Mouse (Mus musculus) forebrain, embryonic 14.5 days (tissue): ENCODE measurements around the gene Arsa. TPM values are rescaled to one million over a fixed set of nuclear protein-coding genes. Genes with fewer than 3 reads are reported as not detected.

Experiments
- ATAC-seq: fragments of 200-750 bp; cut with Nextera tagmentation; 2 replicates; pipeline ENCODE4 v1.8.0; 2017; ENCODE audit warnings: mild to moderate bottlenecking, moderate library complexity
- DNase-seq: peaks from one replicate; pipeline ENCODE4 v3.0.0-alpha.2; 2015; ENCODE audit warnings: low spot score
- H3K27ac ChIP-seq: fragments of 300-500 bp; sonication (generic); 2 replicates; pipeline ENCODE4 v1.5.1; 2014; ENCODE audit warnings: low read depth, mild to moderate bottlenecking, control low read depth, low read length, moderate library complexity
- H3K27me3 ChIP-seq: fragments of 300-500 bp; sonication (generic); replicated peaks from 2 replicates; pipeline ENCODE4 v1.6.1; 2014; ENCODE audit warnings: low read length, control low read depth, mixed read lengths; ENCODE audit not compliant: control insufficient read depth, insufficient read depth
- H3K36me3 ChIP-seq: fragments of 300-500 bp; sonication (generic); 2 replicates; pipeline ENCODE4 v1.6.1; 2014; ENCODE audit warnings: low read length, control low read depth; ENCODE audit not compliant: control insufficient read depth, insufficient read depth
- H3K4me1 ChIP-seq: fragments of 300-500 bp; sonication (generic); 2 replicates; pipeline ENCODE4 v1.6.1; 2014; ENCODE audit warnings: antibody characterized with exemption, low read length, control low read depth; ENCODE audit not compliant: control insufficient read depth, insufficient read depth
- H3K4me2 ChIP-seq: fragments of 300-500 bp; sonication (generic); 2 replicates; pipeline ENCODE4 v1.6.1; 2014; ENCODE audit warnings: mild to moderate bottlenecking, control low read depth, low read length
- H3K4me3 ChIP-seq: fragments of 300-500 bp; sonication (generic); 2 replicates; pipeline ENCODE4 v1.5.1; 2014; ENCODE audit warnings: low read depth, low read length, control low read depth
- H3K9ac ChIP-seq: fragments of 300-500 bp; sonication (generic); 2 replicates; pipeline ENCODE4 v1.6.1; 2014; ENCODE audit warnings: mild to moderate bottlenecking, low read length, control low read depth, moderate library complexity
- H3K9me3 ChIP-seq: fragments of 300-500 bp; sonication (generic); replicated peaks from 2 replicates; pipeline ENCODE4 v1.6.1; 2016; ENCODE audit warnings: low read length, control low read depth, mixed read lengths; ENCODE audit not compliant: control insufficient read depth
- WGBS: fragments of 180-500 bp; shearing (Covaris S2); extraction: QIAGEN DNeasy Blood & Tissue Kit; methylation state at CpG from one replicate; pipeline ENCODE4 v1.1.7; 2014; 5-methylcytosine and 5-hydroxymethylcytosine counted together
- polyA plus RNA-seq: library from polyadenylated mRNA; unstranded; fragments of >200 nt; fragmentation: Nextera tagmentation; extraction: Ambion mirVana; gene quantifications from 2 replicates; pipeline ENCODE4 v1.2.1, GENCODE M21; 2014

Arsa gene
- polyA plus RNA-seq, 1 experiment from 2014 or later = 14.0 TPM

GRCm38 (mm10) chr15:89478622-89479021 is 1.4 kb upstream of the Arsa start:
- Histone ChIP-seq H3K9me3 (no peaks in the 10 kb centered on the region), H3K4me3 (no peak overlapping the region), H3K27me3 (no peaks in the 10 kb centered on the region; the same call in 1 of the 2 replicates), H3K9ac (no peak overlapping the region), H3K27ac (no peak overlapping the region), H3K36me3 (no peaks in the 10 kb centered on the region), H3K4me1 (peaks cover 6% of the 10 kb centered on the region), H3K4me2 (no peak overlapping the region)
- DNase-seq (no peak), ATAC-seq (no peak)
- 87% methylated on average over 3 of the region's 3 CpGs for WGBS

GRCm38 (mm10) chr15:89477806-89478205 is 581 bp upstream of the Arsa start:
- Histone ChIP-seq H3K4me3 (no peak overlapping the region), H3K27ac (no peak overlapping the region), H3K27me3 (no peaks in the 10 kb centered on the region; the same call in 1 of the 2 replicates), H3K36me3 (no peaks in the 10 kb centered on the region), H3K9me3 (no peaks in the 10 kb centered on the region), H3K4me1 (peaks cover 6% of the 10 kb centered on the region), H3K9ac (no peak overlapping the region), H3K4me2 (no peak overlapping the region)
- DNase-seq (no peak), ATAC-seq (no peak)
- WGBS = 50% methylated on average over 8 of the region's 8 CpGs

GRCm38 (mm10) chr15:89476475-89476815 is 780 bp downstream of the Arsa start:
- H3K4me3 ChIP-seq = peak overlapping the region; percentile 52
- H3K9ac ChIP-seq = peak overlapping the region; percentile 72
- WGBS = 5% methylated on average over 5 of the region's 5 CpGs
- no peaks in the 10 kb centered on the region for H3K9me3 ChIP-seq
- H3K4me2 ChIP-seq = peak overlapping the region; percentile 89
- H3K27me3 ChIP-seq = no peaks in the 10 kb centered on the region; the same call in 1 of the 2 replicates
- DNase-seq (no peak), ATAC-seq (no peak; the same call in 1 of the 2 replicates)
- H3K4me1 ChIP-seq = peaks cover 6% of the 10 kb centered on the region
- H3K27ac ChIP-seq = peak overlapping the region; percentile 63
- H3K36me3 ChIP-seq = no peaks in the 10 kb centered on the region

- Histone ChIP-seq H3K36me3 (no peaks in the 10 kb centered on the region), H3K4me1 (peaks cover 6% of the 10 kb centered on the region)
- peak; percentile 98 for ATAC-seq
Observed at GRCm38 (mm10) chr15:89475611-89476474, 1.4 kb downstream of the Arsa start.

GRCm38 (mm10) chr15:89475293-89475600 is 2.0 kb downstream of the Arsa start:
- Histone ChIP-seq H3K4me1 (peaks cover 6% of the 10 kb centered on the region), H3K9ac (peak overlapping the region; percentile 72), H3K4me2 (peak overlapping the region; percentile 89), H3K4me3 (peak overlapping the region; percentile 52; the same call in 1 of the 2 replicates), H3K27me3 (no peaks in the 10 kb centered on the region; the same call in 1 of the 2 replicates), H3K36me3 (no peaks in the 10 kb centered on the region), H3K27ac (no peak overlapping the region), H3K9me3 (no peaks in the 10 kb centered on the region)
- ATAC-seq (0 out of 2 replicates have a peak, but pooled peaks have one; percentile 0), DNase-seq (no peak)
- WGBS = 89% methylated on average over 7 of the region's 7 CpGs

More at GRCm38 (mm10) chr15:89475611-89476474, 1.4 kb downstream of the Arsa start:
- 8% methylated on average over 44 of the region's 44 CpGs for WGBS
- Histone ChIP-seq H3K27me3 (no peaks in the 10 kb centered on the region; the same call in 1 of the 2 replicates), H3K27ac (peak overlapping the region; percentile 63), H3K9me3 (no peaks in the 10 kb centered on the region), H3K4me2 (peak overlapping the region; percentile 89), H3K9ac (peak overlapping the region; percentile 72), H3K4me3 (peak overlapping the region; percentile 52)
- peak; percentile 93 for DNase-seq

GRCm38 (mm10) chr15:89474596-89475292 is 2.5 kb downstream of the Arsa start:
- 93% methylated on average over 19 of the region's 19 CpGs for WGBS
- ATAC-seq (no peak), DNase-seq (no peak)
- H3K27ac ChIP-seq = no peak overlapping the region
- peaks cover 6% of the 10 kb centered on the region for H3K4me1 ChIP-seq
- no peak overlapping the region; the same call in 1 of the 2 replicates for H3K4me2 ChIP-seq
- H3K9me3 ChIP-seq = no peaks in the 10 kb centered on the region
- no peaks in the 10 kb centered on the region for H3K36me3 ChIP-seq
- H3K9ac ChIP-seq = no peak overlapping the region
- H3K4me3 ChIP-seq = no peak overlapping the region
- no peaks in the 10 kb centered on the region; the same call in 1 of the 2 replicates for H3K27me3 ChIP-seq

- no peak overlapping the region for H3K4me3 ChIP-seq
- ATAC-seq (no peak), DNase-seq (no peak)
- no peaks in the 10 kb centered on the region for H3K36me3 ChIP-seq
- no peak overlapping the region for H3K4me2 ChIP-seq
- no peaks in the 10 kb centered on the region for H3K9me3 ChIP-seq
- no peak overlapping the region for H3K9ac ChIP-seq
- H3K27me3 ChIP-seq = no peaks in the 10 kb centered on the region; the same call in 1 of the 2 replicates
- H3K4me1 ChIP-seq = peaks cover 6% of the 10 kb centered on the region
- no peak overlapping the region for H3K27ac ChIP-seq
- 96% methylated on average over 8 of the region's 8 CpGs for WGBS
Observed at GRCm38 (mm10) chr15:89473921-89474320, 3.3 kb downstream of the Arsa start.

- ATAC-seq (no peak), DNase-seq (no peak)
- no peaks in the 10 kb centered on the region for H3K36me3 ChIP-seq
- no peak overlapping the region for H3K4me3 ChIP-seq
- no peak overlapping the region for H3K4me2 ChIP-seq
- H3K9ac ChIP-seq = no peak overlapping the region
- H3K27ac ChIP-seq = no peak overlapping the region
- WGBS = 83% methylated on average over 9 of the region's 9 CpGs
- no peaks in the 10 kb centered on the region; the same call in 1 of the 2 replicates for H3K27me3 ChIP-seq
- no peaks in the 10 kb centered on the region for H3K9me3 ChIP-seq
- peaks cover 6% of the 10 kb centered on the region for H3K4me1 ChIP-seq
Observed at GRCm38 (mm10) chr15:89473370-89473769, 3.9 kb downstream of the Arsa start.
